Mouse (Mus musculus): ENCODE measurements at regions not wholly inside any gene's neighbourhood (a gene's known extent, or its start where the extent isn't known, plus 50 kb on each side); places are given as distances from the start of the nearest gene placed in this dataset.

DNA sequence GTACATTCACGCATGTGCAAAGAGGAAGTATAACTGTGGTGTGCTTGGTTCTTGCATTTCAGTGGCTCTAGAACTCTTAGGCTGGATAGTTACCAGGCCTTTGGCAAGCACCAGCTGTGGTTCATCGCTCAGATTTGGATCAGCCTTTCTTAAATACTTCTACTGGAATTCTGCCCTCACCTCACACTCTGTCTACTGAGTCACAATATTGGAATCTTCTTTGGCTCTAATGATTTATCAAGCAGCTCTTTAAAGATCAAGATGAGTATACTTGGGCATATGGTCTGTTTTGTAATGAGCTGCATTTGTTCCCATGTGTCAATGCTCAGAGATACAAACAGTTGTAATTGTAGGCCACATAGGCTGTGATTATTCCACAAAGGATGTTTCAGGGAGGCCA, 197.5 kb downstream of the Icos start:
- DNase-seq (ENCODE audit: low spot score): no peak

DNA sequence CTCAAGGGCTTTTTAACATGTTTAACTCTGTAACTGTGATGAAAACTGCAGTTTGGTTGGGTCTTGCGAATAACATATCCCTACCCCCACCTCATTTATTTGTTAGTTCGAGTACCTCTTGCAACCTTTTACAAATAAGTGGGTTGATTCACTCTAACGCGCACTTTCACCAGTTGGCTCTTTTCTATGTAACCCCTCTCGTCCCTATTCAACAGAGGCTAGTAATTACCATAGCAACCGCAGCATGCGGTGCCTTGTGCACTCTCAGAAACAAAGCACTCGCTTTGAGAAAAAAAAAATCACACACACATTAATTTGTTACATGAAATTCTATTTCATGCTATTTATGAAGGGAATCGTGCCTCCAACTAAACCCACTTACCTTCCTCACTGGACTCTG, 201.7 kb downstream of the Icos start:
- DNase-seq (ENCODE audit: low spot score): no peak

DNA sequence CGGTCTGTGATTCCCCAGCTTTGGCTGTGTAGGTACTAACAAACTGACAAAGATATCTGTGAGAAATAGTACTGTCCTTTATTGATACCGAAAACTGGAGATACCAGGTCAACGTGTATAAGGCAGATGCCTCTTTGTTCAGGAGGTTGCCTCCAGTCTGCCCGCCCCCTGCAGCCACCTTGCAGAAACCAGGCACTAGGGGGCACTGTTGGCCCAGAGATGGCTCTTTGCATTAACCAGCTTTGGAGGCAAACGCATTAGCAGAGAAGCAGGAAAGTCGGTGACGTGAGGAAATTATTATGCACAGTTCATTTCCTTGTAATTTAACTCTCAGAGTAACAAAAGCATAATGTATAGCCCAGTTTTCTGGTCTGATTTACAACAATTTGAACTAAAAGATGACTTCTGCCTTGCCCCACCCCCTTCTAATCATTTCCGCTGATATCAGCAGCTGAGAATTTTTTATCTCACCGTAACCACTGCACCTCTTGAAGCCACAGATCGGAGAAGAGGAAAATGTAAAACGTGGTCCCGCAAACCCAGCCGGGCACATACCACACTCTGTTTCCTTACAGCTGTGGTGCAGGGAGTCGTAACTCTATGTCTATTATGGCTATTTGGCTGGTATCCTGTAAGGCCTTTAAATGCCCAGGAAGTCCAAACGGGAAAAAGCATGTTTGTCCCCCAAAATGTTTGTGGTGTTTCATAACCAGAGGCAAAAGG, 203.5 kb downstream of the Icos start:
- DNase-seq (ENCODE audit: low spot score): peak; percentile 75

DNA sequence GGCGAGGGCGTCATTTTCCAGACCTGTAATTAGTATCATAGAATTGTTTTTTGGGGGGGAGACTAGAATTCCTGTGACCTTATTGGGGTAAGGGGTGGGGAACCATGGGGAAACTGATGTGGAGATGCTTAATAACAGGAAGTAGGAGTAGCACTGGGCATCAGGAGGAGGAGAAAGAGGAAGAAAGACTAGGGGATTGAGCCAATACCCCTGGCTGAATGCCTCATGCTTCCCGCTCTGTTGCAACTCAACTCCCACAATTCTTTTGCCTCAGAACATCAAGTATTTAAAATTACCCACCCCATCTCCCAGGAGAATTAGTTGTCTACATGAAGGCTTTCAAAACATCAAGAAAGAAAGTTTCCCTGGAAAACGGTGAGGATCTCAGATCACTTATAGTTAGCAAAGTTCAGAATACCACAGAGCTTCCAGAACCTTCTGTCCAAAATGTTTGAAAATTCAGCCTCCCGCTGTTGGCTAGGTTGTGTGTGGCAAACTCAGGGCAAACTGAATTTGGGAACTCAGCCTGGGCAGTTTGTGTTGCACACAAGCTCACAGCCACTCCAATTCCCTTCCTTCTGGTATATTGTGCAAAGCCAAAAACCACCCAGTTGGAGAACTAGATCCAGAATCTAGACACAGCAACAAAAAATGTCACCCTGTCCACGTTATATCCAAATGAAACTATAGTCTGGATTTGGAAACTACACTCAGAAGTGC, 209.8 kb downstream of the Icos start:
- no peak for DNase-seq (ENCODE audit: low spot score)

DNA sequence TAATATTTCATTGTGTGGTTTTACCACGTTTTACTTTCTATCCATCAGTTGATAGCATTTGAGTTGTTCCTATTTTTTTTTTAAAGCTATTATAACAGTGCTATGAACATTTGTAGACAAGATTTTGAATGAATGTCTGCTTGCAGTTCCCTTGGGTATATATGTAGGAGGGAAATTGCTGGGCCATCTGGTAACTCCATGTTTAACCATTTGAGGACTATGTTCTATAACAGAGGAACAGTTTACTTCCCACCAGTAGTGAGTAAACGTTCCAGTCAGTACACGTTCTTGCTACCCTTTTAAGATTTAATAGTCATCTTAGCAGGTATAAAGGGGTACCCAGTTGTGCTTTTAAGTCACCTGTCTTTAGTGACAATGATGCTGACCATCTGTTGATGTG, 213.2 kb downstream of the Icos start:
- no peak for DNase-seq (ENCODE audit: low spot score)

DNA sequence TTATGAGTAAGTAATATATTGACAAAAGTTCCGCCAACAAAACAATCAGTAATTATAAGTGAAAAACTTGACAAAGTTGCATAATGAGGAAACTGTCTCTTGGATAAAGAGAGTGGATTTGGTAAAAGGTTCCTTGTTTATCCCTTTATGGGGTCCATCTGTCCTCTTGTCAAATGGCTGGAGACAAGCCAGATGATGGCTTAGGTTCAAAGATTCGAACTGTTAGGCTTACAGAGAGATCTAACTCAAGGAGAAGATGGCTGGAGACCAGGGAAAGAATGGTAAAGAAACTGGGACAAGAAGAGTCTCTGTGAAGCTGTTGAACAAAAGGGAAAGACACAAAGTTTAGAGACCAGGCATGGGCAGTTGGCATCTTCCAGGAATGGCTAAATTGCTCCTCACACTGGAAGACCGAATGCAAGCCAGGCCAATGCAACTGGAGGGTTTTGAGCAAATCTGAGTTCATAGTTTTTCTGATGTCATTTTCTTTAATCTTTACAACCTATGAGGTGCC, 220.9 kb downstream of the Icos start:
- no peak for DNase-seq (ENCODE audit: low spot score)

DNA sequence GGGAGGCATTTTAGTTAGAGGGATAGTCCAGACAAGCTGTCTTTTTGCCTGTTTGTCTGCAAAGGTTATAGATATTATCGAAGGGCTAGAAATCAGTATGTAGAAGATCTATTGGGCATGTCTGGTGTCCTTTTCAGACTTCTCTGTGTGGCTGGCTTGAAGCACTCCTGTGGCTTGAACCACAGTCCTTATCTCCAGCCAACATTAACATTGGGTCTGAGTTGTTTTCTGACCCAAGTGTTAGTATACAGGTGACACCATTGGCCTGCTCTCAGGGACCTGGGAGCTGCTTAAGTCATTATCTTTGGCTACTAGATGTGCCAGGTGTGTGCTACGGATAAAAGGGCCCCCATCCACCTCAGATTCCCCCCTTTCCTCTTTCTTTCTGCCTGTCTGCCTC, 223.3 kb downstream of the Icos start:
- DNase-seq (ENCODE audit: low spot score): no peak

DNA sequence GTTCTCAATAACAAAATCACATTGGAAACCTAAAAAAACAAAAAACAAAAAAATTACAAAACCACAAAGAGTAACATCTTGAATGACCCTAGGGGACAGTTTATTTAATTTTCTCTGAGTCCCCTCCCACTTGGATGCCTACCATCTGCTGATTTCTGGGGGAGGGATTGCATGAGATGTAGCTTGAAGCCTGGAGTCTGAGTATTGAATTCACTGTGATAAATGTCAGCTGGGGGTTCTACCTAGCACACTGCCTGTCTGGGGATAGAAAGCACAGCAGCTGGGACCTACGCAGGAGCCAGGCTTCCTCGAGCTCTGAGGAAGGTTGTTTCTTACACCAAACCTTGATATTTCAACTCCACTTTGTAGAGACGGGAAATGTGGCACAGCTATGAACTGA, 224.4 kb downstream of the Icos start:
- no peak for DNase-seq (ENCODE audit: low spot score)

DNA sequence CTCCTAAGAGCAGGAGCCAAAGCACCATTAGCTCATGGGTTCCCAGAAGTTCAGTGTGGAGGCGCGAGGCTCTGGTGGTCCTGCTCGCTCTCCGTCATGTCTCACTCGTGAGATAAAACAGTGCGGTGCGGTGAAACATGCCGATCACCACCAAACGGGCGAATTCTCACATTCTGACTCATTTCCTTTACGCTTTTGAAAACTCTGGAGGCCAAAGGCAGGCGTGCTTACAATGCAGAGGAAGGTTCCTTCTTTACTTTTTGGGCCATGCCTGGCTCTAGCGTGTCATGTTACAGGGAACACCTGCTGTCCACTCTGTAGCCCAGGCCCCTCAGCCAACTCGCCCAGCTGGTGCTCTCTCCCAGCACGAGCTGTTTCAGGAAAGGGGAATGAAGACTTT, 225.4 kb downstream of the Icos start:
- DNase-seq (ENCODE audit: low spot score): no peak

DNA sequence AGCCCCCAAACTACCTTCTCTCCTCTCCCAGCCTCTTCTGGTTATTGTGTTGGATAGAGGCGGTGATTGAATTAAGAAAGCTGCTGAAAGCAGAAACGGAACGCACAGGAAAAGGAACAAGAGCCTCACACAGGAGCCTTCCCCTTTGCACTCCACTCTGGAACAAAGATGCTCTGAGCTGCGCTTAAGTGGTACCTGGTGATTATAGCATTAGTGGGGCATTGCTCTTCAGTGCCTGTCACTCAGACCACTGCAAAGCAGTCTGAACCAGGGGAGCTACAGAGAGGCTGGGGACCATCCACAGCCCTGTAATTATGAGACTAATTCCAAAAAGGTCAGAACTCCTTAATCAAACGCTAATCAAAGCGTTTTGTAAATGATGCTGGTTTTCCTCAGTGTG, 225.9 kb downstream of the Icos start:
- DNase-seq (ENCODE audit: low spot score): no peak

DNA sequence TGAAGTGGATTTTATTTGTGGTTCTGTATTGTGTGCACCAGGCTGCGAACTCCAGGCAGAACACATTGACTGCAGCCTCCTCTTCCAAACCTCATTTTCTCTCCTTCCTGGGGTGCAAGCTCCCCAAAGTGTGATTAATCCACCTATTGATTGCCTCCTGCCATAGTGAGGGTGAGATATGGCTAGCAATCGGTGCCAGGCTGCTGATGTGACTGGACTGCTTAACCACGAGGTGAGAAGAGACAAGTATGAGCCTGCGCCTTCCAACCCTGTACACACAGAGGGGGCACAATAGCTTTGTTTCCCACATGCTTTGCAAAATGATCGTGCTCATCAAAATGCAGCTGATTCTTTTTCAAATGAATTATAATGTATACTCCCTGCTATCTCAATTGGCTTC, 227.4 kb downstream of the Icos start:
- no peak for DNase-seq (ENCODE audit: low spot score)

DNA sequence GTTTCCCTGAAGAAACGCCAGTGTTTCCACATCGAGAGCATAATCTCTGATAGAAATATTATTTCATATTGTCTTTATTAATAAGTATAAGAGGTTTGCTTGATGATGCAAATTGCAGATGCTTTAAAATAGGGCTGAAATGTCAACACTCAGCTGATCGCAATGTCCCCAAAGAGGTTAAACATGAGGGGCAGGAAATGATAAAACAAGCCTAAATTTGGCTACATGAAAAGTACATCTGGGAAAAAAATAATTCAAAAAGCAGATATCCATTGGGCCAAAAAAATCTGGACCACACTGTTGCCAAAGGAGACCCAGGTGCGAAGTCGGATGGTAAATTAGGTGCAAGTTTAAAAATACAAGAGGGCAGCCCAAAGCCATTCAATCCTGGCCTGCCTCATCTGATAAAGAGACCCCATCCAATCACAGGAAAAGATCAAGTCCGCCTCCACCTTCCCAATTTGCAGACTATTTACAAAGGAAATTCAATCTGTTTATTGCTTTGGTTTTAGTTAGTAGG, 229.2 kb downstream of the Icos start:
- no peak for DNase-seq (ENCODE audit: low spot score)

DNA sequence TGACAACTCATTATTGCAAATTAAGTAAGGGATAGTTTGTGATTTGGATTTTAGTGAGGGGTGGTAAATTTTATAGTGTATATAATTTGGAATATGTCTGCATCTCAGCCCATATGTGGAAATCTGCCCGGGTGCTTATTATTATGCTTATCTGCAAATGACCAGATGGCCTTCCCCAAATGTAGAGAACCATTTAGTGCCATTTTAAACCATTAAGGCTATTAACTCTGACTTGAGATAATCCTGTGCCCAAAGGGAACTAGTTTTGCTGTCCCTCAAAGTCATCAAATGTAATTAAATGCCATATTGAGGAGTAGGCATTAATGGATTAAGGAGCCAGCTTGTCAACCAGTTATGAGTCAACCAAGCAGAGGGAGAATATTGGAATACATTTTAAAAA, 230.7 kb downstream of the Icos start:
- no peak for DNase-seq (ENCODE audit: low spot score)

DNA sequence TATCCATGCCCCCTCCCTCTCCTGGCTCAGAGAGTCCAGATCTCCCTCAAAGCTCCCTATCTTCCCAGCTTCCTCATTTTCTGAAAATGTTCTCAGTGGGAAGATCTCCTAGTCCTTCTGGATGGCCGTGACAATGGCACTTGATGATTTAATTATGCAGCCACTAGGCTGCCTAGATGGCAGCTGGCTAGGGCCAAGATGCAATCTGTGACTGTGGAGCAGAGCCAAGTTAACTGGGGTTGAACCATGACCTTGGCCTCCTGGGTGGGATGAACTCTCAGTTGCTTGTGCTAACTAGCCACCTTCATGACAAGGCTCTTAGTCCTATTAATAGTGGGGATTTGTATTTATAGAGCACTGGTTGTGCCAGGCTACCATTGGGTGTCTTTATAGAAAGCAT, 243.4 kb downstream of the Icos start:
- DNase-seq (ENCODE audit: low spot score): no peak

DNA sequence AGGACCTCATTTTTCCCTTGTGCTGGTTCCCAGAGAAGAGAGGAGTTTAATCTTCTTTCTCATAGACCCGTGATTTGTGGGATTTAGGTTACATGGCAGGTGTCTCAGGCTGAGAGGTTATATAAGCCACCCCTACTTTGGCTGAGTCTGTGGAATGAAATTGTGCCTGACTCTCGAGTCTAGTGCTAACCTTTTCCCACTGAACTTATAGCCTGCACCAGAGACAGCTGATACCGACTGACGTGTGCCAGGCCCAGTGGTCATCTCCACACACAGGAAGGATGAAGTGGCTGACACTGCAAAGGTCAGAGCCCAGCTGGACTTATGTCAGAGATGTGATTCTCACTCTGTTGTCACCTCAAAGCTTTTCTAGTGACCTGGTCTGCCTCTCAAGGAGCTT, 251.2 kb downstream of the Icos start:
- DNase-seq (ENCODE audit: low spot score): no peak

DNA sequence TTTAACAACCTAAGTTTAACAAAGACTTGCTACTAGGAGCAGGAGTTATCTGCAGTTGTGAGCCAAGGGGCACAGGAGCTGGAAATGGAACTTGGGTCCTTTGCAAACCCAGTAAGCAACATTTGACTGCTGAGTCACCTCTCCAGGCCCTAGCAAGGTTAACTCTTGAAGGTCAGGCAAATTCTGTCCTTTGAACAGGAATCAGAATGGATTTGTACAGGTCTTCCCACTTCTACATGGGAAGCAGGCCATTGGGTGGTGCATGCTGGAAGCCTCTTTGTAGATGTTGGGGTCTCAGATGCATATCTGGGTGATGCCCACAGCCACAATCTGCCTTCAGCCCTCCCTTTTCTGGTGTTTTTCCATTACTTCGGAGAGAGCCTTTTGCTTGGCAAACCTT, 255.3 kb downstream of the Icos start:
- DNase-seq (ENCODE audit: low spot score): no peak

DNA sequence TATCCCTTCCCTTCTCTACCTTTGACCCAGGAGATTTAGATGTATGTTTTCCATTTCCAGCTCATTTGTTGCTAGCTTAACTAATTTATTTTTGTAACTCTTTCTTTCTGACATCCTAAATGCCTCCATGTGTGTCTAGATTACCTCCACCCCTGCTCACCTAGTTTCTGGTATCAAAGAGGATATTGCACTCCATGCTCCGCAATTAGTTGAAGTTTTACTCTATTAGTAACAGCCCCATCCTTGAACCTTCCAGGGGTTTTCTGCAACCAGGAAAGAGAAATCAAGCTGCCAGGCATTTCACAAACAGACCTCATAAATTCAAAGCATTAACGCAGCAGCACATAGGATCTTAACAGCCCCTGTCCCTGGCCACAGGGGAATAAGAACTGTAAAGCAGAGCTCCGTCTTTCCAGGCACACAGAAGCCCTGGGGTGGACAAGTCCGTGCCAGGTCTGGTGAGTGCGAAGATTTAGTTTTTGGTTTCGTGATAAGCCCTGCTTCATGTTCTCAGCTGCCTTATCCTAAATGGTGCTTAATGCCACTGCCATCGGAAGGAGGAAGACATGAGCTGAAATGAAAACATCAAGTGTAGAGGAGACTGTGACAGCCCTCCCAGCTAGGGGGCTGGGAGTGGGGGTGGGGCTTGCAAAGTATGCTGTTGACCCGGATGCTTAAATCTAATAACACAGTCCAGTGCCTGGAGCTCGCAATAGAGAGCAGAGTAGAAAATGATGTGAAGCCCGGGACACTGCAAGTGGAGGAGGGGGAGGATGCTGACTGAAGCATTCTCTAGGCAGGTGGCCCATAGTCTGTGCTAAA, 256.0 kb downstream of the Icos start:
- no peak for DNase-seq (ENCODE audit: low spot score)

DNA sequence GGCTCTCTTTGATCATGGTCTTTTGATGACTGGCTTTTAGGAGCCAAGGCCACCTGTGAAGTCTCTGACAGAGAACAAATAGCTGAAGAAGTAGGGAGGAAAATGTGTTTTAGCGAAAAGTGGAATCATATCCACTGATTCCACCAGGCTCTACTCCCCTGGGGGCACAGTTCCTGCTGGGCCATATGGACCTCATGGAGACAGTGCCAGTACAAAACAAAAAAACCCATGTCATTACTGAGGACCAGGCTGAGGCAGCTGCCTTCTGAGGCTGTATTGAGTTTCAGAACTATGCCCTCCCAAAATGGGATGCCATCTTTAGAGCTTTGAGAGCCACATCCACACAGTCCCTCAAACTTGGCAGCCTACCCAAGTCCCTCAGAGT, 256.6 kb downstream of the Icos start:
- no peak for DNase-seq (ENCODE audit: low spot score)

DNA sequence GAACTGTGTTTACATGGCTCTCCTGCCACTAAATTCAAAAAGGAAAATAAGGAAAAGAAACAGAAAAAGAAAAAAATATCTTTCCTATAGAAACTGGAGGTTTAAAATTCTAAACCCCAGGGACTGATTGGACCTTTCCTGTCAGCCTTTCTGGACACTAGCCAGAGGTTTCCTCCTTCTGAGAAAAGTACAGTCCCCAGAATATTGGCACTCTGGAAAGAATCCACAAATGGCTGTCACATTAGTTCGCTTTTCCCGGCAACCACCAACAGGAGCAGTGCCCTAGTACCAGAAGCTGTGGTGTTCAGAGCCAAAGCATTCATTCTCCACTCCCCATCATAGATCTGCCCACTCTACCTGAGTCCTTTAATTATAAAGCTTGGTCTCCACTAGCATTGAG, 258.8 kb downstream of the Icos start:
- DNase-seq (ENCODE audit: low spot score): no peak

DNA sequence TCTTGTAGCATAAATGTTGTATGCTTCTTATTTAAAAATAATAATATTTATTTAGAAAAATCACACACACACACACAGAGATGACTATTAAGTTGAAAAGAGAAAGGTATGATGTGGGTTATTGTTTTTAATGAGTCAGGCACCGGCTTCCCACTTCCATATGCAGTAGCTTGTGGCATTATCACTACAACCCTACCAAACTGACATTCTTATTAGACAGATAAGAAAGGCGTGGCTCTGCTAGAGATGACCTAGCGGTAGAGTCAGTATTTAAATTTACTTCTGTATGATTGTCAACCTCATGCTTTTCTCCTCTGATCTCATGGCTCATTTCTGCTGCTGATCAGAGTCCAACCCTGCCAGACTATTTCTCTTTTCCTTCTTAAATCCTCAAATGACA, 260.9 kb downstream of the Icos start:
- no peak for DNase-seq (ENCODE audit: low spot score)

DNA sequence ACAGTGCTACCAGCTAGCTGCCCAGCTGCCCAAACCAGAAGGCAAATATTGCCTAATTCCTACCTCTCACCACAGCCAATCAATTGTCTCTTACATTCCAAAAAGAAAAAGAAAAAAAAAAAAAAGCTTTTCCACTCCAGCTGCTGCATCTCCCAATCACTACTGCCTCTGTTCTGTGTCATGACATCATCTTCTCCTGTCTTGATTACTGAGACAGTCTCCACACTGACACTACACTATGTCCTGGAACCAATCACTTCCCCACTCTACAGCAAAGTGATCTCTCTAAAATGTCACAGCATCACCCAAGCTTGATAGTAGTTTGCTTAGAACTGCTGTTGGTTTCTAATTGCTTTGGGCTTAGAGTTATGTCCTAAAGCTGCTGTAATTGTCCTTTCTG, 279.8 kb downstream of the Icos start:
- DNase-seq (ENCODE audit: low spot score): no peak

DNA sequence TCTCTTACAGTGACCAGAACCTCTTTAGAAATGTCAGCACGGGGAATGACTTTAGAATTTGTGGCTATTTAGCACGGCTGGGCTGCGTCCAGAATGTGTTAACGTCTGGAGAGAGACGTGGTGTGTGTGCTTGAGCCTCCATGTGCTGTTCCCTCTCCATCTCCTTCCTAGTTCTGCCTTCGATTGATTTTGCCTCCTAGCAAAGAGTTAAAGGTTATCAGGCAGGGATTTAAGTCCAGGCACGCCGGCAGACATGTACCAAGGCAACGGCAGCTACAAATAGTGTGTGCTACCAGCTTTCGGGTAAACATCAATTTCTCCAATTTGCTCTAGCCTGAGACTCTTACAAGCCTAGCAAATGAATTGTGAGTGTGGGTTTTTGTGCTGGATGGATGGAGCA, 285.7 kb downstream of the Icos start:
- no peak for DNase-seq (ENCODE audit: low spot score)

DNA sequence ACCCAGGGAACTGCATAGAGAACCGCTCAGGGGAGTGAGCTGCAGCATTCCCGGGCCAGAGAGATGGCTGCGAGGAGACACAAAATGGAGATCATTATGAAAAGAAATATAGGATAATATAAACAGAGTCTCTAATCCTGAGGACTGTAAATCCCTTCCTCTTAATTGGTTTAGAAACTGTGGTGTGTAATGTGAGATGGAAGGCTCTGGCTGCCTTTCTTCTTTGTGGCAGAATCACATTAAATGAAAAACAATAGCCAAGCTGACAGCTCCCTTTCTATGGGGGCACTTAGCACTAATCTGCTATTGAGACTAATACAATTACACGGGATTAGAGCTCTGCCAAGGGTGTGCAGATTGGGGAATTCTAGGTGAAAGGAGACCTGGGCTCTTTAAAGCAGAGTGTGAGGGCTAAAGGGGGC, 288.0 kb downstream of the Icos start:
- DNase-seq (ENCODE audit: low spot score): no peak

All from adipocyte (in vitro differentiated cells).